Comparison of ENCODE assay signal across 14 mouse cellular contexts in the genomic region with DNA sequence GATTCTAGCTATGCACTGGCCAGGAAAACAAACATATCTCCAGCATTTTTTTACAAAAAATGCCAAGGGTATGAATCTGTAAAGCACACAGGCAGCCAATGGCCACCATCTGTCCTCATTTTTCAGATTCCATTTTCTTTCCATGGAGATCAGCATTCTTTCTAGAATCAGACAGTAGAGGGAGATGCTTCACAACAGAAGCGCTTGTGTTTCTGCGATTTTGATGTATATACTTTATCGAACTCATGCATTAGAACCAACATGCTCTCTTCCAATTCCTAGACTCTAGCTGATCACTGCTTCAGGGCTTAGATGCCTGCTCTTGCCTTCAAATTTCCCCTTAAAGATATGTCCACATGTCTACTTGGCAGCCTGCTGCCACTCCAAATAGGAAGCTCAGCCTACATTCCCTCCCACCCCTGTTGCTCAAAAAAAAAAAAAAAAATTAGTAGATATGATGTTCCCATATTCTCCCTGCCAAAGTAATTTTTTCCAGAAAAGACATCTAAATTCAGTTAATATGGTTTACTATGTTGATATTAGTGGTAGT. TPM values are rescaled to one million over a fixed set of nuclear protein-coding genes. Genes with fewer than 3 reads are reported as not detected.
DNase-seq lines count a peak whose midpoint lies in the region; ATAC-seq and TF ChIP-seq lines count a peak whose summit lies in the region.
"Had no signal": no experiment of that assay in that cellular context is flagged by ENCODE, and none has a peak within 500 bp of the region (broad histone marks: within the 10 kb centered on the region; RNA-seq: fewer than 3 reads in every experiment).

No protein-coding gene starts in this region.

- DNase-seq in cerebellum, adult 11 months, result no peak
- peak; percentile 23 for DNase-seq in midbrain, embryonic 14.5 days
- DNase-seq in telencephalon, adult 2 months (ENCODE audit: low read depth, low spot score), result peak; percentile 19
- DNase-seq: adrenal gland, postnatal 14 days; heart, adult 11 months; kidney, adult 18-20 months; lung, adult 18-20 months had no signal

- H3K4me3 ChIP-seq in intestine, postnatal 0 days (ENCODE audit: low read depth, low read length), result no peak overlapping the region
- H3K4me3 ChIP-seq in intestine, embryonic 16.5 days (ENCODE audit: low read length), result no peak overlapping the region
- H3K4me3 ChIP-seq in midbrain, embryonic 14.5 days (replicated peaks; ENCODE audit: low read depth, low read length), result no peak overlapping the region
- no peak overlapping the region for H3K4me3 ChIP-seq in midbrain, embryonic 13.5 days (replicated peaks)
- H3K4me3 ChIP-seq: hindbrain, embryonic 10.5 days; limb, embryonic 13.5 days had no signal

- no peaks in the 10 kb centered on the region for H3K27me3 ChIP-seq in intestine, postnatal 0 days (replicated peaks; ENCODE audit: control insufficient read depth, insufficient read depth, low read length)
- no peaks in the 10 kb centered on the region for H3K27me3 ChIP-seq in intestine, embryonic 16.5 days (replicated peaks; ENCODE audit: control insufficient read depth, insufficient read depth, low read length)
- no peaks in the 10 kb centered on the region for H3K27me3 ChIP-seq in midbrain, embryonic 14.5 days (ENCODE audit: control insufficient read depth, insufficient read depth, low read length)
- no peaks in the 10 kb centered on the region for H3K27me3 ChIP-seq in midbrain, embryonic 13.5 days
- H3K27me3 ChIP-seq: limb, embryonic 13.5 days had no signal

- peak; percentile 37; the same call in 1 of the 2 replicates for TF ChIP-seq CTCF in intestine, postnatal 0 days (IDR thresholded peaks at IDR 0.05; ENCODE audit: low read depth)

- 73% methylated on average over 3 of the region's 3 CpGs for WGBS in intestine, postnatal 0 days
- 61% methylated on average over 3 of the region's 3 CpGs for WGBS in intestine, embryonic 16.5 days
- WGBS in midbrain, embryonic 14.5 days, result 80% methylated on average over 3 of the region's 3 CpGs
- WGBS in midbrain, embryonic 13.5 days, result 94% methylated on average over 3 of the region's 3 CpGs

- no peaks in the 10 kb centered on the region for H3K9me3 ChIP-seq in intestine, postnatal 0 days (ENCODE audit: control insufficient read depth)
- no peaks in the 10 kb centered on the region for H3K9me3 ChIP-seq in intestine, embryonic 16.5 days (ENCODE audit: control insufficient read depth, low read length)
- no peaks in the 10 kb centered on the region for H3K9me3 ChIP-seq in midbrain, embryonic 14.5 days (ENCODE audit: control insufficient read depth, low read length)
- no peaks in the 10 kb centered on the region for H3K9me3 ChIP-seq in midbrain, embryonic 13.5 days
- H3K9me3 ChIP-seq: hindbrain, embryonic 10.5 days; limb, embryonic 13.5 days had no signal

- ATAC-seq in cerebellum, adult (ENCODE audit: insufficient number of reproducible peaks, low FRiP score, low TSS enrichment), result peak; percentile 36; the same call in 1 of the 2 replicates
- no peak for ATAC-seq in intestine, postnatal 0 days
- no peak for ATAC-seq in intestine, embryonic 16.5 days
- ATAC-seq in midbrain, embryonic 14.5 days (ENCODE audit: low FRiP score, low TSS enrichment), result no peak
- ATAC-seq in midbrain, embryonic 13.5 days, result no peak
- no peak for ATAC-seq in CD4-positive, CD25-positive, alpha-beta regulatory T cell, adult 4 months

- H3K27ac ChIP-seq in intestine, postnatal 0 days (ENCODE audit: low read depth, low read length), result no peak overlapping the region
- no peak overlapping the region for H3K27ac ChIP-seq in intestine, embryonic 16.5 days (ENCODE audit: low read length)
- H3K27ac ChIP-seq in midbrain, embryonic 14.5 days (replicated peaks; ENCODE audit: low read depth, low read length), result no peak overlapping the region
- no peak overlapping the region for H3K27ac ChIP-seq in midbrain, embryonic 13.5 days
- H3K27ac ChIP-seq: hindbrain, embryonic 10.5 days; limb, embryonic 13.5 days had no signal

- H3K36me3 ChIP-seq in intestine, postnatal 0 days (ENCODE audit: control insufficient read depth, insufficient read depth), result no peaks in the 10 kb centered on the region
- H3K36me3 ChIP-seq in intestine, embryonic 16.5 days (ENCODE audit: control insufficient read depth, insufficient read depth, low read length), result no peaks in the 10 kb centered on the region
- H3K36me3 ChIP-seq in midbrain, embryonic 14.5 days (ENCODE audit: control insufficient read depth, insufficient read depth, low read length), result no peaks in the 10 kb centered on the region
- H3K36me3 ChIP-seq in midbrain, embryonic 13.5 days, result no peaks in the 10 kb centered on the region
- H3K36me3 ChIP-seq: hindbrain, embryonic 10.5 days; limb, embryonic 13.5 days had no signal

- H3K4me1 ChIP-seq in intestine, postnatal 0 days (replicated peaks; ENCODE audit: control insufficient read depth, insufficient read depth, low read length), result no peaks in the 10 kb centered on the region
- H3K4me1 ChIP-seq in intestine, embryonic 16.5 days (ENCODE audit: control insufficient read depth, insufficient read depth, low read length), result no peaks in the 10 kb centered on the region
- no peaks in the 10 kb centered on the region for H3K4me1 ChIP-seq in midbrain, embryonic 14.5 days (ENCODE audit: control insufficient read depth, insufficient read depth, low read length)
- no peaks in the 10 kb centered on the region; the same call in 1 of the 2 replicates for H3K4me1 ChIP-seq in midbrain, embryonic 13.5 days (replicated peaks)
- H3K4me1 ChIP-seq: limb, embryonic 13.5 days had no signal

- H3K9ac ChIP-seq in intestine, postnatal 0 days (ENCODE audit: low read depth, low read length), result no peak overlapping the region
- no peak overlapping the region for H3K9ac ChIP-seq in intestine, embryonic 16.5 days (ENCODE audit: low read depth, low read length)
- no peak overlapping the region for H3K9ac ChIP-seq in midbrain, embryonic 14.5 days (replicated peaks; ENCODE audit: low read length)
- H3K9ac ChIP-seq in midbrain, embryonic 13.5 days (replicated peaks), result no peak overlapping the region
- H3K9ac ChIP-seq: limb, embryonic 13.5 days had no signal

- H3K4me2 ChIP-seq in intestine, postnatal 0 days (replicated peaks; ENCODE audit: low read depth), result no peak overlapping the region
- H3K4me2 ChIP-seq in intestine, embryonic 16.5 days (ENCODE audit: low read depth, low read length), result no peak overlapping the region
- no peak overlapping the region for H3K4me2 ChIP-seq in midbrain, embryonic 14.5 days (ENCODE audit: low read length)
- H3K4me2 ChIP-seq in midbrain, embryonic 13.5 days (replicated peaks), result no peak overlapping the region
- H3K4me2 ChIP-seq: limb, embryonic 13.5 days had no signal

RNA-seq across cellular contexts. Expression of a gene that starts 20.4 kb away (rescaled TPM):
- polyA plus RNA-seq in intestine, postnatal 0 days (2015; fragmentation: Nextera tagmentation; extraction: Ambion mirVana), result 0.18 and 0.27 TPM in 2 replicates
- 0.73 and 1.2 TPM in 2 replicates for polyA plus RNA-seq in intestine, embryonic 16.5 days (2015; fragmentation: Nextera tagmentation; extraction: Ambion mirVana)
- not detected in 2 replicates for polyA plus RNA-seq in midbrain, embryonic 14.5 days (2014; fragmentation: Nextera tagmentation; extraction: Ambion mirVana)
- 0.09 TPM in 1 of 2 replicates, not detected in the other for polyA plus RNA-seq in midbrain, embryonic 13.5 days (2015; fragmentation: Nextera tagmentation; extraction: Ambion mirVana)
- 100 to 1,000 TPM; 309 to 337 TPM for polyA plus RNA-seq in CD4-positive, CD25-positive, alpha-beta regulatory T cell, adult 4 months (2017; shearing (Covaris generic))

Comparison
In these comparisons a context has a peak if more than half of its experiments do, and no peak if none do; other contexts are left out.
1. RNA of a gene that starts 20.4 kb away (polyA plus RNA-seq): 309 to 337 TPM in CD4-positive, CD25-positive, alpha-beta regulatory T cell, adult 4 months; 0.73 to 1.2 TPM in intestine, embryonic 16.5 days, 0.18 to 0.27 TPM in intestine, postnatal 0 days, 0.09 TPM in midbrain, embryonic 13.5 days and not detected in midbrain, embryonic 14.5 days; every median in the first group is over 100 times any median in the second.